Mouse (Mus musculus) G1E (cell line): ENCODE data around the gene Kif11.

Experiments
- CTCF ChIP-seq: IDR thresholded peaks from 2 replicates; pipeline ENCODE4 v1.5.1; 2012; ENCODE audit warnings: low read depth, low read length, inconsistent platforms, mixed read lengths
- GATA1 ChIP-seq: IDR thresholded peaks from 2 replicates; pipeline ENCODE4 v1.6.1; 2012; ENCODE audit warnings: borderline replicate concordance, low read length, inconsistent platforms, mixed read lengths

- no peak for TF ChIP-seq CTCF
- no peak for TF ChIP-seq GATA1
These were observed 42.8 kb upstream of the Kif11 start for GRCm38 (mm10) chr19:37333357-37333756.
